Mouse (Mus musculus) frontal cortex, postnatal 10 days (tissue): ENCODE results near the gene Naxe.

Experiments
- DNase-seq, 2 experiments: peaks; one replicate each; pipeline ENCODE4 v3.0.0; 2022; ENCODE audit warnings: low spot score in 2 of 2, mixed read lengths in 1 of 2

Naxe gene

DNA sequence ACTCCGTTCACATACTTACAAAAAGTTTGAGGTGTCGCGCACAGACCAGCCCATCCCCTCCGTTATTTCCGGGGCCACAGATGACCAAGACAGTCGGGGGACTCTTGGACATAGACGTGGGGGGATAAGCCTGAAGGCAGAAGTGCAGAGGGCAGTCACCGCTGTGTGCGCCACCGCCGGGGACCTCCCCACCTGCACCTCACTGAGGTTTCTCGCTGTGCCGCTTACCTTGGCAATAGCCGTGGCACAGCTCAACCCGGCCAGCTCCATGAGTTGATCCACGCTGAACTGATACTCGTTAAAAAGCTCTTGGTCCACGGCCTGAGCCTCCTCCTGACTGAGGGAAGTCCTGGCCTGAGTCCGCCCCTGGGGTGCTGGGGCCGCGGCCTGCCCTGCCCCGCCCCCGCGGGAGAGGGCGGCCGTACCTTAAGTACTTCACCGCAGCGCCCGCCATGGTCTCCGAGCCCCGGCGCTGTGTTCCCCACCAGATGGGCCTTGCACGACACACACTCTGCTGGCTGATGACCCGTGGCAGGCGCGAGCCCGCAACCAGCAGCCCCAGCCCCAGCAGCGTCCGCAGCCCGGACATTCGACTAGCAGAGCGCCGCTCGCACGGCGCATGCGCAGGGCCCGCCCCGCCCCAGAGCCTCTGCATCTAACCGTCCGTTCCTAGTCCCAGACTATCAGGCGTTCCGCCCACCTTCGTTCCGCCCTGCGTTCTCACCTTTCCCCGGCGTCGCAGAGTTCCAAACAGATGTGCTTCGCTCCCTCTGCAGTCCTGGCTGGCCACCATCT lies at the start of gene Naxe:
Gene Naxe, minus strand, starts transcription at position 594 of the 795 bp plus-strand sequence.
- DNase-seq = peak; percentile 76

DNA sequence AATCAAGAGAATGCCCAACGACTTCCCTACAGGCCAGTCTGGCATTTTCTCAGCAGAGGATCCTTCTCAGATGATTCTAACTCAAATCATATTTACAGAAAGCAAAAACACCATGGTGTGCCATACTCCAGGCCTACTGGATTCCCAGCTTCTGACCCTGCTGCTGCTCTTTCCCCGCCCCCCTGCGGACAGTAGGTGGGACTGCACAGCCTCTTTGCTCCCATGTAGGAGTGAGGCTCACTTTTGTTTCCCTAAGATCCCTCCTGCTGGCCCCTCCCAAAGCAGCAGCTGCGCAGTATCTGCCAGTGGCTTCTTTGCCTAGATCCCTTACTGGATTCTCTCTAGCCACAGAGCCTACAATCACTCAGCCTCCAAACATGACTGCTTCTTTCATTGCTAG lies 47.8 kb upstream of the Naxe start:
- no peak for DNase-seq

DNA sequence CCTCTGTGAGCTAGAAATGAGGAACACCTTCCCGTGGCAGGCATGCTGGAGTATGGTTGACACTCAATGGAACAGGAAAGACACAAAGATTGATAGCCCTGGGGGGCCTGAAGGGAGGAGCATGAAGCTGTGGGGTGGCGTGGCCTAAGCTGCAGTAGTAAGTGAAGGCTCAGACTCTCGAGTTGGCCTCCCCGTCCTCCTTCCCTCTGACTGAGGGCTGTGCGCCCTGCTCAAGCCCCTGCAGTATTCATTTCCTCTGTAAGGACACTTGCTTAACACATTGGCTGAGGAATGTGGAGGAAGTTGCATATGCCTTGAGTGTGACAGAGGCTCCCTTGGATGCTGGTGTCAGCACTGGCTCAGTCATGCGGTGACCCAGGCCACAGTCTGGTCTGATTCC lies 44.3 kb upstream of the Naxe start:
- no peak for DNase-seq

DNA sequence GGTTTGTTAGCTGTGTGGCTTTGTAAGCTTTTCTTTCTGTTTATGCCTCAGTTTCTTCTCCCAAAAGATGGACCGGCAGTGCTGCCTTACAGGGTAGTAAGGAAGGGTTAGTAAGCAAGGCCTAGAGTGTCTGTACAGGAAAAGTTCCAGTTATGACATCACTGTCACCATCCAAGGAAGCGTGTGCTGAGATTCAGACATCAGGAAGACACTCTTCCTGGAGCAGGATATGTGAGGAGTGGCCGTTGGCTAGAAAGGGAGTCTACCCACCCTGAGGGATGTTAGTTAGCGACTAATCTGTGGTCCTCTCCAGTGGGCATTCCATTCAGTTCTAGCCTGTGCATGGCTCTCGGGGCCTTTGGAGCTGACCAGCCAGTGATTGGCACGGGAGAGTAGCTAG lies 43.9 kb upstream of the Naxe start:
- no peak for DNase-seq

DNA sequence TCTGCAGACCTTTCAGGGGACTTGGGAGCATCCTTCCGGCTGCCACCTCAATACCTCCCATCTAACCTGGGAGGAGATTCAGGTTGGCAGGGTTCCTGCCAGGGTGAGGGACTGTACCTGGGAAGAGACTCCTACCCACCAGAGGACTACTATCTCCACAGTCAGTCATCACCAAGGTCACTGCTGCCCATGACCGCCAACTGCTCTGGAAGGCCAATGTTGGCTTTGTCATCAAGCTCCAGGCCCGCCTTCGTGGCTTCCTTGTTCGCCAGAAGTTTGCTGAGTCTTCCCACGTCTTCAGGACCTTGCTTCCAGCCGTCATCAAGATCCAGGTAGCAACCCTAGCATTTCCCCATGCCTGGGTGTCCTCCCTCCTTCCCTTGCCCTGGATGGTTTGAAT lies 43.4 kb upstream of the Naxe start:
- no peak for DNase-seq

DNA sequence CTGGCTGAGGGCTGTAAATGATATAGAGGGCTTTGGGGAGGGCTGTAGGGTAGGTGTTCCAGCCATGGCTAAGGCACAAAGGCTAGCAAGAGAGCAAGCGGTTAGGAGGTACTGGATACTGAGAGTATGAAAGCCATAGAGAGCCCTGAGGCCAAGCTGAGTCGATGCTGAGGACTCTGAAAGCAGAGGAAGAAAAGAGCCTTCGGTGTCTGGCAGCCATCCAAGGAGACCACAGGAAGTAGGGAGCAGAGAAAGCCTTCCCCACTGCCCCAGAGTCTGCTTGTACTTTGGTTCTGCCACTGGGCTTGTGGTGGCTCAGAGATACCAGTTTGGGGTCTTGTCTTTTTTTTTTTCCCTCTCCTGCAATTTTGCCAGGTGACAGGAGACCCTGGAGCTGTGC lies 42.0 kb upstream of the Naxe start:
- DNase-seq = no peak

DNA sequence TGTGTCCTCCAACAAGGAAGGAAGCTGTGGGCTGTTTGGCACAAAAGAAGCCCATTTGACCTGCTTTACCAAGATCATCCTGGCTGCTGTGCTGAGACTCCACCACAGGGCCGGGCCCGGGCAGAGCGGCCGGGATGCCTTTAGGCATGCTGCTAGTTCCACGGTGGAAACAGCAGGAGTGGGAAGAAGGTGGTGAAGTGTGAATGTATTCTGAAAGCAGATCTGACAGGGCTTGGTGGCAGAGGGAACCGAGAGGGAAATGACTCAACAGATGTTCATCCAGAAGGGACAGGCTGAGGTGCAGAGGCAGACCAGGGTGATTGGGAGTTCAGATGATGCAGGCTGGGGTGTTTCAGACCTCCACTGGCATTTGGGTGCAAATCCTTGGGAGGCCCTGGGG lies 39.4 kb upstream of the Naxe start:
- no peak for DNase-seq

DNA sequence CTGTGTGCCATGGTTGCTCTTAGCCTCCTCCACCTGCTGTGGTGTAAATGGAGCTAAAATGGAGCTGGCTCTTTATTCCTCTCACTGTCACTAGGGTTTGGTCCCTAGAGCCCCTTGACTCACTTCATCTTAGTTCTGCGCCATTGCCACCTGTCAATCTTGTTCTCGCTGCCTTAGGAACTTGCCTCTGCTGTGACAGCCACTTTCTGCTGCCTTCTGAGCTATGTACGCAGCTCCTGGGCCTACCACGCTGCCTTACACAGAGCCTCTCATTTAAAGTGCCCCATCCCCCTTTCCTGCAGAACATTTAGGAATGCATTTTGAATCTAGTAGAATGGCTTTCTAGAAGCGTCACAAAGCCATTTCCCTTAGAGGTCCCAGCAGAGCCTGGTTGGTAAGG lies 35.8 kb upstream of the Naxe start:
- DNase-seq = no peak

DNA sequence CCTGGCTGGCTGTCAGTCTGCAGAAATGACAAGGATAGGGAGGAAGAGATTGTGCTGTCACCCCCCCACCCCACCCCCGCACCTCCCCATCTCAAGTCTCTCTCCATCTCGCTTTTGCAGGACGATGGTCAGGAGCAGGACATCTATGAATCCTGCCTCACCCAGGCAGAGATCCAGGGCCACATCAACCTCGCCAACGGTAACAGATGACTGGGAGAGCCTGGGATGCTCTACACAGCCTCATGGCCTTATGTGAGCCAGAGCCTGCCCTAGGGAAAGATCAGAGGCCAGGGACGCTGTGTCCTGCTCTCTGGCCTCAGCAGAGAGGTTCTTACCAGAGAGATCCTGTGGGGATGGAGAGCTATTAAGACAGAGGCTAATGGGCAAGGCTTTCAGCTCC lies 32.3 kb upstream of the Naxe start:
- no peak for DNase-seq

DNA sequence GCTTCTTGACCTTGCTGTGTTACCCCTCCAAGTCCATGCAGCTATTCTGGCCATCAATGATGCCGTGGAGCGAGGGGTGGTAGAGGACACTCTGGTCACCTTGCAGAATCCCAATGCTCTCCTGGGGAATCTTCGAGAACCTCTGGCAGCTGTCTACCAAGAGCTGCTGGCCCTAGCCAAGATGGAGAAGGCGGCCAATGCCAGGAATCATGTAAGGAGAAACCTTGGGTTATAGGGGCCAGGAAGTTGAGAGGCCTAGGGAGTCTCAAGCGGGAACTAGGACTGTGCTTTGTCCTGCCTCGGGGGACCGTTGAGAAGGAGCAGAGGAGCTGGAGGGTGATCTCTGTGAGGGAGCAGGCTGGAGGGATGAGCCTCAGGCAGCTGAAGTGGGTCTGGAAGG lies 31.8 kb upstream of the Naxe start:
- DNase-seq = no peak

DNA sequence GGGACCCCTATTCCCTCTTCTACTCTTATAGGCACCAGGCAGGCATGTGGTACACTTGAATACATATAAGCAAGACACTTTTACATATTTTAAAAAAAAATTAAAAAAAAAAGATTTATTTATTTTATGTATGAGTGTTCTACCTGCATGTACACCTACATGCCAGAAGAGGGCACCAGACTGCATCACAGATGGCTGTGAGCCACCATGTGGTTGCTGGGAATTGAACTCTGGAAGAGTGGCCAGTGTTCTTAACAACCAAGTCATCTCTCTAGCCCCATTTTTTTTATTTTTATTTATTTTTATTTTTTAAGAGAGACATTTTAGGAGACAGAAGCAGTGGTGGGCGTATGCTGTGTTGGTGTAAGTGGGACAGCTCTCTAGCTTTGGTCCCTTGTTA lies 29.4 kb upstream of the Naxe start:
- no peak for DNase-seq

DNA sequence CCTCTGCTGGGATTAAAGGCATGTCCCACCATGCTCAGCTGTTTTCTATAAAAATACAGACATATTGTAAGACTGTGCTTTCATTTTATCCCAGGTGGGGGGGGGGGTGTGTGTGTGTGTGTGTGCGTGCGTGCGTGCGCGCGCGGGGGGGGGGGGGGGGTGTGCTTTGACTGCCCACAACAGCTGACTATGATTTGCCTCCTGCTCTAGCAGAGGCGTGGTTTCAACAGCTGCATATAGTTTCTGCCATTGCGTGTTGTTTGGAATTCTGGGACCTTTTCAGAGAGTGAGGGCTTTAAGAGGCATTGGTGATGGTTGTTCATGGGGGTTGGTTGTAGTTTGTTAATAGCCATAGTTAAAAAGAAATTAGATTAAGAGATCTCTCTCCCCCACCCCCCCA lies 27.2 kb upstream of the Naxe start:
- no peak for DNase-seq

DNA sequence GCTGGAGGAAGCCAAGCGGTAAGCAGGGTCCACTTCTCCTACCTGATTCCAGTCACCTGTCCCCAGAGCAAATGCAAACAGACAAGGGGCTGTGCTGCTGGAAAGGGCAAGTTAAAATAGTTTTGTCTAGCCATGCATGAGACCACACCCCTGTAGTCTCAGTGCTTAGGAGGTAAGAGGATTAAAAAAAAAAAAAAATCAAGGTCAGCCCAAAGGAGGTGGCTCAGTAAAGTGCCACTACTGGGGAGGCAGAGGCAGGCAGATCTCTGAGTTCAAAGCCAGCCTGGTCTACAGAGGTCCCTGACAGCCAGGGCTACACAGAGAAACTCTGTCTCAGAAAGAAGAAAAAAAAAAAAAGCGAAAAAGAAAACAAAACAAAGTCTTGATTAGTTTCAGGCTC lies 25.7 kb upstream of the Naxe start:
- DNase-seq = no peak

DNA sequence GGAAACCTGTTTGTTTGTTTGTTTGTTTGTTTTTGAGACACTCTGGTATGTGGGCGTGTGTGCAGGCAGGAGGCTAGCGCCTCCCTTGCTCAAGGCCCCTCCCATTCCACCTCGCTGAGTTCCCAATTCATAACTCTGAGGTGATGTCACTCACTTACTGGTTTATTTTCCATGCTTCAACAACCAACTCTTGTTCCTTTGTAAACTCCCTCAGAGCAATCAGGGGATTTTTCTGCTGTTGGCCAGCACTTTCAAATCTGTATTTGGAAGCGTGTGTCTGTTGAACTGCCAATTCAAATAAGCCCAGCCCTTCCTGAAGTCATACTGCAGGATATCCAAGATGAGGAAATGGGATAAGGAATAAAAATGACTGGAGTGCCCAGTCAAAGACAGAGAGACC lies 24.4 kb upstream of the Naxe start:
- DNase-seq = no peak

DNA sequence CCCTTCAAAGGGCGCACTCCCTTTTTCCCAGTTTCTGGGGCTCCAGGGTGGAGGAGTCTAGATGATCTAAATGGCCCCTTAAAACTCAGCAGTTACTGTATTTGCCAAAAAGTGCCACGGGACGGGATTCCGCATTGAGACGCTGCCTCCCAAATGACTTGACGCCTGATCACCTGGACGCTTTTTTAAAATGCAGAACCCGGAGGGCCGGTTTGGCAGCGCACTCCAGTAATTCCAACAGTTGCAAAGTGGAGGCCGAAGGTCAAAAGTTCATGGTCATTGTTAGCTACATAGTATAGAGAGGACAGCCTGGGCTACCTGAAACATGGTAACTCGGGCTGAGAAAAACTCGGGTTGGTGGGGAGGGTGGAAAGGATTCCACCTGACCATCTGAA lies 23.9 kb upstream of the Naxe start:
- no peak for DNase-seq

DNA sequence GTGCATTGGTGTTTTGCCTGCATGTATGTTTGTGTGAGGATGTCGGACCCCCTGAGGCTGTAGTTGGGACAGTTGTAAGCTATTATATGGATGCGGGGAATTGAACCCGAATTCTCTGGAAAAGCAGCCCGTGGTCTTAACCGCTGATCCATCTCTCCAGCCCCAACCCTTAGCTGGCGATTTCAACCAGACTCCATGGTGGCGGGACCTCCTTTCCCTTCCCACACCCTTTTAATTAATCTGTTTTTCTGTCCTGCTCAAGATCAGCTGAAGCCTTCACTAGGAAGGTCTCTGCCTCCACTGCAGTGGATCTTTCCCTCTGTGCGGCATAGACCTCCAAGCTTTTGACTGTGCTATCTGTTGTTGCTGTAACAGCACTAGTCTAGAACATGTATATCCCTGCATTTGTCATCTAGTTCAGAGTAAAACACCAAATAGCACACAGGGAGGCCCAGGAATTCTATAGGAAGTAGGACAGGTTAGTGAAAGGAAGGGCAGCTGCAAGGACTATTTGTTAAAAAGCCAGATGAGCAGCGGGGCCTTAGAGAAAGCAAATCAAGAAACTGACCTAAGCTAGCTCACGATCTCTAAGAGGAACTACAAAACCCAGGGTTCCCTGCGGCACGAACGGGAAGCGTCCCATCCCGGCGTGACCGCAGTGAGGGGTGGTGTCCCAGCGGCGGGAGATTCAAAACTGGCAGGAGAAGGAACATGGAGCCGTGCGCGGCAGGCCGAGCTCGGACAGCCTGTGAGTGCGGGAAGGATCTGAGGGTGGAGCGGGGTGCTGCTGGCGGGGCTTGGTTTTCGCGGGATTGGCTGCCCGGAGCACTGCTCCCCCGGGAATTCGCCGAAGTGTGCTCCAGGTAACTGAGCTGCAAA lies 23.3 kb upstream of the Naxe start, which contains the start of gene Iqgap3:
Gene Iqgap3, plus strand, starts transcription at position 627 of the 879 bp plus-strand sequence.
- DNase-seq = peak; percentile 83 to 86

DNA sequence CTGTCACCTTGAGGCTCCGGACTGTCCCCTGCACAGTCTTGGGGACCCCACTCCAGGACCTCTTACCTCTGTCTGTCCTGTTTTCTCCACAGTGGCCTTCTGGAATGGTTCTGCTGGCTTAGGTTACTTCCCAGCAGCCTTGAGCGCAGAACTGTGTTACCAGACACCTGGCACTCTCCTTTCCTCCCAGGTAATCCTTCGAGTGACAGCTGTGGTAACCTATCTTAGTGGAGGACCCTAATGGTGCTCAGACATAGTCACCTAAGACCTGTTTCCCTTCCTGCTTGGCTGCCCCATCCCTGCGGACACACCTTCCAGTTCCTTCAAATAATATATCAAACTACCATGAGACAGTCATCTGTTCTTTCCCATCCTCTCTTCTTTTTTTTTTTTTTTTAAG lies 19.9 kb upstream of the Naxe start, which contains the start of gene Ttc24:
Gene Ttc24, minus strand, starts transcription at position 101 of the 400 bp plus-strand sequence.
- DNase-seq = no peak

DNA sequence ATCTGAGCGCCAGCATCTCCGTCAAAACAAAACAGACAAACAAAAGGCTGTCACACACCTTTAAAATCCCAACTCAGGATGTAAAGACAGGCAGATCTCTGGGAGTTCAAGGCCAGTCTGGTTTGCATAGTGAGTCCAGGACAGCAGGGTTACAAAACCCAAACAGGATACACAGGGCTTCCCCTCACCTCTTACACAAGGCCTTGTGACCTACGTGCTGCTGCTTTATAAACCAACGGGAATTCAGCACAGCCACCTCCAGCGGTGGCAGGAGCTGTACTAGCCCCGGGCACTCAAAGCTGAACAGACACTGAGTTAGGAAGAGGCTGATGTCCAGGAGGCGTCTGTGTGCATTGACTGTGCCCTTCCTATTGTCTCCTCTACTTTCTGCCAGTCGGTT lies 19.1 kb upstream of the Naxe start:
- DNase-seq = no peak

DNA sequence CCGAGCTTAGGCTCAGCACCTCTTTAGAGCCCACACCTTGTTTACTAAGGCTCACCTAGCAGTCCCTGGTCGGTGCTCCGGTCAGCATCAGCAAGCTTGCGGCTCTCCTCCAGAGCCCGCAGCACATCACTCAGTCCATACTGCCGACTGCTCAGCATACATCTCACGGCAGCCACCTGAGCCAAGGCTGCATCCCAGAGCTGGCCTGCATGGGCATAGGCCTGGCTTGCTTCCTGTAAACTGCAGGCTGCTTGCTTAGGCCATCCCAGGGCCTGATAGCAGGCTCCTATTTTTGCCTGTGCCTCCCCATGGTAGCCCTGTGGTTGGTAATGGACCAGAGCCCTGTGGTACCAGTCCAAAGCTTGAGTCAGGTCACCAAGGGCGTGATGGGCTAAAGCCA lies 16.5 kb upstream of the Naxe start:
- DNase-seq = no peak

DNA sequence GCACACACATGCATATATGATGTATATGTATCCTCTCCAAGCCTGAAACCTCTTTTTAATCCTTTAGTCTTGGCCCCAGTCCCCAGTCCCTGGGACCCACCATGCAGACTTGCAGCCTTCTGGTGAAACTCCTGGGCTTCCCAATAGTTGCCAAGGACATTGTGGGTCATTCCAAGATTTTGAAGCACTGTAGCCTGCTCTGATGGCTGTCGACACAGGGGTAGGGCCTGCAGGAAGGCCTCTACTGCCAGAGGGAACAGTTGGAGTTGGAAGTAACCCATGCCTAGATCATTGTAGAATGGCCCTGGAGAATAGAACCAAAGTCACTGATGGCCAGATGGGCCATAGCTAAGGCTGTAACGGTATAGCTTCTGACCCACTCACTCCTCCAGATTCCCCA lies 16.1 kb upstream of the Naxe start:
- no peak for DNase-seq

DNA sequence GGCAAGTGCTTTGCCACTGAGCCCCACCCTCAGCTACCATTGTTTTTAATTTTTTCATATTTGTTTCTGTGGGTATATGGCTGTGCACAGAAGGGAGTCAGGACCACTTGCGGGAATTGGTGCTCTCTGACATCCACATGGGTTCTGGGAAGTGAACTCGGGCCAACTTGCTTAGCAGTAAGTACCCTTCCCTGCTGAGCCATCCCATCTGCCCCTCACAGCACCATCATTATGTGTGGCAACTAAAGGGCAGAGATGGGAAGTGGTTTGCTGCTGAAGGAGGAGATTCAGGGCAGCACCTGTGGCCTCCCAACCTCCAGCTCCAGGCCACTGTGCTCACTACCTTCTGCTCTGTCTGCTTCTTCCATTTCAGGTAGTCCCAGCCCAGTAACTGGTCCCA lies 15.3 kb upstream of the Naxe start:
- no peak for DNase-seq

DNA sequence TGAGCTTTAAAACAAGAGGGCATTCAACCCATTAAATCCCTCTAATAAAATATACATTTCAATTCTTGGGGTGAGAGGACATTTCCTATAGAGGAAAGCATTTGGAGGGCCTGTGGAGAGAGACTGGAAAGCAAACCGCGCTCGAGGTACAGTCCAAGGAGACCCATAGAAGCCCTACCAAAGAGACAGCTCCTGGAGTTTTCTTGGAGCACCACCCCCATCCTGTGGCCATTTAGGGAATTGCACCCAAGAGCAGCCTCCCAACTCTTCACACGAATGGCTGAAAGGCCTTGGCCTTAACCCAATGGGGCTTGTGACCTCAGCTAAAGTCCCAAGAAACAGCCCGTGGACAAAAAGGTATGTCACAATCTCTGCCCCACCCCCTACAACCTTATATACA lies 13.5 kb upstream of the Naxe start:
- DNase-seq = peak; percentile 75 to 84

DNA sequence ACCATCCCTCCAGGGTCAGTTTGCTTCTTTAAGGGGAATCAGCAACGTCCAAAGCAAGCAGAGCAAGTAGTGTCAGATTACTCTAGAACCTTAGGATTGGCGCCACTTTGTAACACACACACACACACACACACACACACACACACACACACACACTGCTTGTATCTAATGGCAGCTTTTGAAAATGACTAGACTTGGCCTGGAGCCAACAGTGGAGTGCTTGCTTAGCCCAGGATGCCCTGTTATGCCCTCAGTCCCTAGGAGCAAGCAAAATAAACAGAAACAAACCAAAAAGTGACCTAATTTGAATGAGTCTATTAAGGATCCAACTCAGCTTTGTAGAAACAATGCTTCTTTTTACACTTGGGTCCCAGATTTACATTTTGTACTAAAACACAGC lies 10.1 kb upstream of the Naxe start:
- no peak for DNase-seq
